12 mouse cellular contexts compared by ENCODE assay signal in the genomic region with DNA sequence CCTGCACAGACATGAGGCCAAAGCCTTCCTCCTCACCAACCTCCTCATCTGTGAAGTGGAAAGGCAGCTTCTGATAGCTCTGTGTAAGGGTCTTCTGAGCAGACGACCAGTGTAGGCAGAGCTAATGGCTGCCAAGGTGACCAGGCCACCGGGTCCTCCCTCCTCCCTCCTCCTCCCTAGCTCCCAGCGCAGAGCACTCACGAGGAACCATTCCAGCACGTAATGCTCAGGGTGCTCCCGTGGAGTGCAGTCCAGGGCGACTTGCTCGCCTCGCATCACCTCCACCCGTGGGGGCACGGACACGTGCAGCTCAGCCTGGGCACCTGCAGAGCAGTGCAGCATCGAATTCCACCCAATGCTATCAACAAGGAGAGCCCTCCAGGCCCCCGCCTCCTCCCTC. TPM values are rescaled to one million over a fixed set of nuclear protein-coding genes. Genes with fewer than 3 reads are reported as not detected.
DNase-seq lines count a peak whose midpoint lies in the region; ATAC-seq and TF ChIP-seq lines count a peak whose summit lies in the region.
"Had no signal": no experiment of that assay in that cellular context is flagged by ENCODE, and none has a peak within 500 bp of the region (broad histone marks: within the 10 kb centered on the region; RNA-seq: fewer than 3 reads in every experiment).

No protein-coding gene starts in this region.

- no peaks in the 10 kb centered on the region for H3K9me3 ChIP-seq in heart, embryonic 12.5 days (replicated peaks)
- H3K9me3 ChIP-seq in embryonic facial prominence, embryonic 10.5 days, result no peaks in the 10 kb centered on the region
- no peaks in the 10 kb centered on the region for H3K9me3 ChIP-seq in intestine, embryonic 15.5 days
- no peaks in the 10 kb centered on the region for H3K9me3 ChIP-seq in limb, embryonic 14.5 days (ENCODE audit: control insufficient read depth, low read length)

- H3K4me2 ChIP-seq in heart, embryonic 12.5 days, result peak overlapping the region; percentile 85
- peak overlapping the region; percentile 86 for H3K4me2 ChIP-seq in intestine, embryonic 15.5 days (replicated peaks)
- peak overlapping the region; percentile 87 for H3K4me2 ChIP-seq in limb, embryonic 14.5 days (replicated peaks; ENCODE audit: low read depth, low read length, severe bottlenecking)

- 52% methylated on average over 14 of the region's 14 CpGs for WGBS in heart, embryonic 12.5 days
- WGBS in embryonic facial prominence, embryonic 10.5 days, result 67% methylated on average over 14 of the region's 14 CpGs
- WGBS in intestine, embryonic 15.5 days, result 62% methylated on average over 14 of the region's 14 CpGs
- WGBS in limb, embryonic 14.5 days, result 71% methylated on average over 14 of the region's 14 CpGs

- peaks cover 41% of the 10 kb centered on the region for H3K36me3 ChIP-seq in heart, embryonic 12.5 days
- H3K36me3 ChIP-seq in embryonic facial prominence, embryonic 10.5 days (replicated peaks), result peaks cover 33% of the 10 kb centered on the region
- H3K36me3 ChIP-seq in intestine, embryonic 15.5 days, result peaks cover 7% of the 10 kb centered on the region
- peaks cover 4% of the 10 kb centered on the region; the same call in 1 of the 2 replicates for H3K36me3 ChIP-seq in limb, embryonic 14.5 days (ENCODE audit: control insufficient read depth, insufficient read depth, low read length)

- no peaks in the 10 kb centered on the region for H3K27me3 ChIP-seq in heart, embryonic 12.5 days (replicated peaks)
- peaks cover 32% of the 10 kb centered on the region for H3K27me3 ChIP-seq in embryonic facial prominence, embryonic 10.5 days (replicated peaks; ENCODE audit: low read depth, poor library complexity, severe bottlenecking)
- no peaks in the 10 kb centered on the region for H3K27me3 ChIP-seq in intestine, embryonic 15.5 days (replicated peaks)
- no peaks in the 10 kb centered on the region for H3K27me3 ChIP-seq in limb, embryonic 14.5 days (ENCODE audit: control insufficient read depth, insufficient read depth, low read length)

- H3K9ac ChIP-seq in heart, embryonic 12.5 days, result peak overlapping the region; percentile 83
- 0 out of 2 replicates have a peak overlapping the region, but pooled peaks have one; percentile 59 for H3K9ac ChIP-seq in intestine, embryonic 15.5 days
- no peak overlapping the region for H3K9ac ChIP-seq in limb, embryonic 14.5 days (ENCODE audit: low read depth, low read length, severe bottlenecking)
- H3K9ac ChIP-seq: liver, embryonic 14.5 days had no signal

- no peak for ATAC-seq in heart, embryonic 12.5 days (ENCODE audit: insufficient number of reproducible peaks, low FRiP score)
- no peak for ATAC-seq in intestine, embryonic 15.5 days
- ATAC-seq in limb, embryonic 14.5 days (ENCODE audit: low FRiP score, low read depth), result no peak

- peak overlapping the region; percentile 71 for H3K4me3 ChIP-seq in heart, embryonic 12.5 days
- H3K4me3 ChIP-seq in embryonic facial prominence, embryonic 10.5 days, result peak overlapping the region; percentile 66
- no peak overlapping the region for H3K4me3 ChIP-seq in intestine, embryonic 15.5 days (replicated peaks)
- peak overlapping the region; percentile 46; the same call in 1 of the 2 replicates for H3K4me3 ChIP-seq in limb, embryonic 14.5 days (replicated peaks; ENCODE audit: low read length)

- no peak for TF ChIP-seq POLR2A in limb, embryonic 14.5 days (IDR thresholded peaks at IDR 0.05; ENCODE audit: borderline replicate concordance, extremely low read depth, insufficient read depth, insufficient read length)

- H3K4me1 ChIP-seq in heart, embryonic 12.5 days (replicated peaks), result peaks cover 34% of the 10 kb centered on the region
- peaks cover 39% of the 10 kb centered on the region for H3K4me1 ChIP-seq in embryonic facial prominence, embryonic 10.5 days
- peaks cover 31% of the 10 kb centered on the region for H3K4me1 ChIP-seq in intestine, embryonic 15.5 days (replicated peaks)
- H3K4me1 ChIP-seq in limb, embryonic 14.5 days (ENCODE audit: control insufficient read depth, insufficient read depth, low read length), result peaks cover 23% of the 10 kb centered on the region

- H3K27ac ChIP-seq in heart, embryonic 12.5 days (ENCODE audit: poor library complexity, severe bottlenecking), result peak overlapping the region; percentile 35; the same call in 1 of the 2 replicates
- peak overlapping the region; percentile 48 for H3K27ac ChIP-seq in embryonic facial prominence, embryonic 10.5 days (replicated peaks)
- no peak overlapping the region for H3K27ac ChIP-seq in intestine, embryonic 15.5 days
- no peak overlapping the region for H3K27ac ChIP-seq in limb, embryonic 14.5 days (replicated peaks; ENCODE audit: low read depth, low read length)
- H3K27ac ChIP-seq: liver, embryonic 14.5 days had no signal

- no peak for DNase-seq in heart, adult 9 months (ENCODE audit: low spot score in 2 of 2)
- DNase-seq in embryonic facial prominence, embryonic 10.5 days (ENCODE audit: low spot score), result no peak
- no peak for DNase-seq in limb, embryonic 14.5 days (ENCODE audit: low spot score)
- DNase-seq in cerebellum, postnatal 4 days (ENCODE audit: low spot score in 2 of 2), result no peak
- DNase-seq in cerebellum, postnatal 36 days, result no peak
- no peak for DNase-seq in adipocyte (ENCODE audit: low spot score)
- DNase-seq: adrenal gland, adult 8-10 months; gastrocnemius, postnatal 36 days; right cerebral cortex, postnatal 4 days had no signal

RNA-seq across cellular contexts. Expression of a gene that starts 2.6 kb away (rescaled TPM):
- polyA plus RNA-seq in heart, embryonic 12.5 days (2016; fragmentation: Nextera tagmentation; extraction: Ambion mirVana), result 232 and 245 TPM in 2 replicates
- 68.3 and 79.4 TPM in 2 replicates for polyA plus RNA-seq in embryonic facial prominence, embryonic 10.5 days (2016; fragmentation: Nextera tagmentation; extraction: Ambion mirVana)
- 76.9 and 79.4 TPM in 2 replicates for polyA plus RNA-seq in intestine, embryonic 15.5 days (2015; fragmentation: Nextera tagmentation; extraction: Ambion mirVana)
- 94.3 and 108 TPM in 2 replicates for polyA plus RNA-seq in limb, embryonic 14.5 days (2012; rRNA removed)
- 114 and 116 TPM in 2 replicates for polyA plus RNA-seq in limb, embryonic 14.5 days (2014; fragmentation: Nextera tagmentation; extraction: Ambion mirVana)

RNA-seq across cellular contexts. Expression of a gene that starts 18.0 kb away (rescaled TPM):
- 99.1 and 101 TPM in 2 replicates for polyA plus RNA-seq in heart, embryonic 12.5 days (2016; fragmentation: Nextera tagmentation; extraction: Ambion mirVana)
- 110 TPM in 2 replicates for polyA plus RNA-seq in embryonic facial prominence, embryonic 10.5 days (2016; fragmentation: Nextera tagmentation; extraction: Ambion mirVana)
- 148 and 154 TPM in 2 replicates for polyA plus RNA-seq in intestine, embryonic 15.5 days (2015; fragmentation: Nextera tagmentation; extraction: Ambion mirVana)
- 58.9 and 72.1 TPM in 2 replicates for polyA plus RNA-seq in limb, embryonic 14.5 days (2012; rRNA removed)
- polyA plus RNA-seq in limb, embryonic 14.5 days (2014; fragmentation: Nextera tagmentation; extraction: Ambion mirVana), result 71.3 and 80.8 TPM in 2 replicates

RNA-seq across cellular contexts. Expression of a gene that starts 28.4 kb away (rescaled TPM):
- polyA plus RNA-seq in heart, embryonic 12.5 days (2016; fragmentation: Nextera tagmentation; extraction: Ambion mirVana), result 0.27 TPM in 1 of 2 replicates, not detected in the other
- polyA plus RNA-seq in embryonic facial prominence, embryonic 10.5 days (2016; fragmentation: Nextera tagmentation; extraction: Ambion mirVana), result 1.9 and 2.9 TPM in 2 replicates
- polyA plus RNA-seq in intestine, embryonic 15.5 days (2015; fragmentation: Nextera tagmentation; extraction: Ambion mirVana), result 24.5 and 26.4 TPM in 2 replicates
- polyA plus RNA-seq in limb, embryonic 14.5 days (2012; rRNA removed), result 5.2 and 5.9 TPM in 2 replicates
- 7.5 and 8.6 TPM in 2 replicates for polyA plus RNA-seq in limb, embryonic 14.5 days (2014; fragmentation: Nextera tagmentation; extraction: Ambion mirVana)

RNA-seq across cellular contexts. Expression of a gene that starts 53.0 kb away (rescaled TPM):
- polyA plus RNA-seq in heart, embryonic 12.5 days (2016; fragmentation: Nextera tagmentation; extraction: Ambion mirVana), result 160 and 166 TPM in 2 replicates
- 216 and 221 TPM in 2 replicates for polyA plus RNA-seq in embryonic facial prominence, embryonic 10.5 days (2016; fragmentation: Nextera tagmentation; extraction: Ambion mirVana)
- 208 and 215 TPM in 2 replicates for polyA plus RNA-seq in intestine, embryonic 15.5 days (2015; fragmentation: Nextera tagmentation; extraction: Ambion mirVana)
- 101 and 123 TPM in 2 replicates for polyA plus RNA-seq in limb, embryonic 14.5 days (2012; rRNA removed)
- polyA plus RNA-seq in limb, embryonic 14.5 days (2014; fragmentation: Nextera tagmentation; extraction: Ambion mirVana), result 124 and 129 TPM in 2 replicates

RNA-seq across cellular contexts. Expression of a gene that starts 54.3 kb away (rescaled TPM):
- polyA plus RNA-seq in heart, embryonic 12.5 days (2016; fragmentation: Nextera tagmentation; extraction: Ambion mirVana), result 1.4 and 1.7 TPM in 2 replicates
- polyA plus RNA-seq in embryonic facial prominence, embryonic 10.5 days (2016; fragmentation: Nextera tagmentation; extraction: Ambion mirVana), result 1.7 TPM in 2 replicates
- 13.3 and 13.9 TPM in 2 replicates for polyA plus RNA-seq in intestine, embryonic 15.5 days (2015; fragmentation: Nextera tagmentation; extraction: Ambion mirVana)
- polyA plus RNA-seq in limb, embryonic 14.5 days (2012; rRNA removed), result 5.5 and 7.6 TPM in 2 replicates
- 3.1 and 4.7 TPM in 2 replicates for polyA plus RNA-seq in limb, embryonic 14.5 days (2014; fragmentation: Nextera tagmentation; extraction: Ambion mirVana)

Comparison
In these comparisons a context has a peak if more than half of its experiments do, and no peak if none do; other contexts are left out.
1. H3K27ac ChIP-seq: peak in heart, embryonic 12.5 days (single experiment) and embryonic facial prominence, embryonic 10.5 days (single experiment); none in intestine, embryonic 15.5 days (single experiment) and limb, embryonic 14.5 days (single experiment).
2. Peak in every context shown above with its lines, with median percentiles within 50 percentile points of each other: H3K4me2 ChIP-seq.